Mouse (Mus musculus) spleen, adult 2 months (tissue): ENCODE results near the gene Kit. TPM values are rescaled to one million over a fixed set of nuclear protein-coding genes. Genes with fewer than 3 reads are reported as not detected.

Experiments
- DNase-seq, 2 experiments: peaks; one replicate each; pipeline versions ENCODE4 v3.0.0 to v3.0.0-alpha.2; 2012 to 2021; ENCODE audit warnings: low spot score in 2 of 2, low read depth in 1 of 2
- H3K27ac ChIP-seq: fragments of 200-500 bp; 2 replicates; pipeline ENCODE4 v1.5.1; 2012; ENCODE audit warnings: low read length, inconsistent platforms; ENCODE audit not compliant: insufficient read depth
- H3K27me3 ChIP-seq: fragments of 200-500 bp; 2 replicates; pipeline ENCODE4 v1.6.1; 2012; ENCODE audit warnings: mild to moderate bottlenecking, moderate library complexity, low read length, inconsistent platforms; ENCODE audit not compliant: control insufficient read depth, insufficient read depth
- H3K36me3 ChIP-seq: fragments of 200-500 bp; 2 replicates; pipeline ENCODE4 v1.6.1; 2012; ENCODE audit warnings: mild to moderate bottlenecking, low read length, inconsistent platforms; ENCODE audit not compliant: control insufficient read depth, insufficient read depth
- H3K4me1 ChIP-seq: fragments of 200-500 bp; 2 replicates; pipeline ENCODE4 v1.6.1; 2011; ENCODE audit warnings: inconsistent platforms; ENCODE audit not compliant: control insufficient read depth, insufficient read depth, insufficient read length
- H3K4me3 ChIP-seq: fragments of 200-500 bp; 2 replicates; pipeline ENCODE4 v1.5.1; 2011; ENCODE audit warnings: mild to moderate bottlenecking, inconsistent platforms; ENCODE audit not compliant: insufficient read depth, insufficient read length; ENCODE audit errors: extremely low read depth
- CTCF ChIP-seq: fragments of 200-500 bp; IDR thresholded peaks from 2 replicates; pipeline ENCODE4 v1.5.1; 2011; ENCODE audit warnings: mild to moderate bottlenecking, inconsistent platforms; ENCODE audit not compliant: insufficient read depth, insufficient read length, insufficient replicate concordance; ENCODE audit errors: extremely low read depth
- POLR2A ChIP-seq: fragments of 200-500 bp; IDR thresholded peaks from 2 replicates; pipeline ENCODE4 v1.6.1; 2011; ENCODE audit warnings: low read depth, low read length, inconsistent platforms
- WGBS: fragments of 180-500 bp; shearing (Covaris S2); methylation state at CpG from one replicate; pipeline ENCODE4 v1.1.7; 2018; 5-methylcytosine and 5-hydroxymethylcytosine counted together
- polyA plus RNA-seq: library from polyadenylated mRNA; depleted of rRNA; stranded (reverse); fragments of >200 nt; gene quantifications from 2 replicates; pipeline ENCODE4 v1.2.3, GENCODE M21; 2012; rRNA removed

Gene Kit
- 13.3 and 14.0 TPM in 2 replicates for polyA plus RNA-seq

- Histone ChIP-seq H3K27ac (no peak within 1 kb of the TSS), H3K27me3 (peaks cover 3% of the 10 kb centered on the region), H3K36me3 (no peaks in the 10 kb centered on the region), H3K4me1 (peaks cover 6% of the 10 kb centered on the region), H3K4me3 (peak within 1 kb of the TSS; percentile 50)
- TF ChIP-seq POLR2A (no peak), CTCF (no peak)
- whole genome bisulfite sequencing = 1% methylated on average over 65 of the region's 65 CpGs
- peak in 1 of 2 experiments; percentile 26 for DNase-seq
These were observed at the start of gene Kit for GRCm38 (mm10) chr5:75574852-75575566. Gene Kit, plus strand, starts transcription at chr5:75574916.

- H3K4me1 ChIP-seq = no peaks in the 10 kb centered on the region
- H3K27ac ChIP-seq = no peak overlapping the region
- H3K27me3 ChIP-seq = no peaks in the 10 kb centered on the region
- 81% methylated on average over 3 of the region's 3 CpGs for WGBS
- TF ChIP-seq CTCF (no peak), POLR2A (no peak)
- DNase-seq = no peak
- no peaks in the 10 kb centered on the region for H3K36me3 ChIP-seq
- no peak overlapping the region for H3K4me3 ChIP-seq
These were observed 38.6 kb upstream of the Kit start for GRCm38 (mm10) chr5:75536156-75536555.

GRCm38 (mm10) chr5:75537717-75538116 is 37.0 kb upstream of the Kit start:
- no peak overlapping the region for H3K27ac ChIP-seq
- no peaks in the 10 kb centered on the region for H3K27me3 ChIP-seq
- 93% methylated on average over 4 of the region's 4 CpGs for WGBS
- no peak overlapping the region for H3K4me3 ChIP-seq
- TF ChIP-seq CTCF = no peak
- no peak for TF ChIP-seq POLR2A
- H3K4me1 ChIP-seq = no peaks in the 10 kb centered on the region
- no peaks in the 10 kb centered on the region for H3K36me3 ChIP-seq
- DNase-seq = no peak

GRCm38 (mm10) chr5:75538458-75538857 is 36.3 kb upstream of the Kit start:
- no peak overlapping the region for H3K27ac ChIP-seq
- no peaks in the 10 kb centered on the region for H3K36me3 ChIP-seq
- DNase-seq = no peak
- H3K4me3 ChIP-seq = no peak overlapping the region
- WGBS = 86% methylated on average over 4 of the region's 4 CpGs
- H3K4me1 ChIP-seq = no peaks in the 10 kb centered on the region
- H3K27me3 ChIP-seq = no peaks in the 10 kb centered on the region
- TF ChIP-seq CTCF = no peak

- no peak for DNase-seq
- 61% methylated on average over 6 of the region's 6 CpGs for WGBS
- no peak overlapping the region for H3K4me3 ChIP-seq
These were observed 35.6 kb upstream of the Kit start for GRCm38 (mm10) chr5:75539098-75539497.

GRCm38 (mm10) chr5:75543757-75544156 is 31.0 kb upstream of the Kit start:
- DNase-seq = no peak
- TF ChIP-seq POLR2A (no peak), CTCF (no peak)
- Histone ChIP-seq H3K4me3 (no peak overlapping the region), H3K27me3 (no peaks in the 10 kb centered on the region), H3K27ac (no peak overlapping the region), H3K4me1 (0 out of 2 replicates have a peak, but pooled peaks cover 2% of the 10 kb centered on the region), H3K36me3 (no peaks in the 10 kb centered on the region)
- 85% methylated on average over 3 of the region's 3 CpGs for WGBS

More at GRCm38 (mm10) chr5:75539098-75539497, 35.6 kb upstream of the Kit start:
- no peaks in the 10 kb centered on the region for H3K27me3 ChIP-seq
- no peak overlapping the region for H3K27ac ChIP-seq
- no peaks in the 10 kb centered on the region for H3K4me1 ChIP-seq
- TF ChIP-seq CTCF = no peak
- TF ChIP-seq POLR2A = no peak
- no peaks in the 10 kb centered on the region for H3K36me3 ChIP-seq

- no peaks in the 10 kb centered on the region for H3K27me3 ChIP-seq
- H3K4me1 ChIP-seq = 0 out of 2 replicates have a peak, but pooled peaks cover 2% of the 10 kb centered on the region
- 85% methylated on average over 14 of the region's 14 CpGs for WGBS
- H3K36me3 ChIP-seq = no peaks in the 10 kb centered on the region
- no peak for DNase-seq
- TF ChIP-seq CTCF (no peak), POLR2A (no peak)
- no peak overlapping the region for H3K27ac ChIP-seq
- no peak overlapping the region for H3K4me3 ChIP-seq
These were observed 30.0 kb upstream of the Kit start for GRCm38 (mm10) chr5:75544472-75545264.
